Mouse (Mus musculus) neural tube, embryonic 15.5 days (tissue): ENCODE results near the gene Asap2. TPM values are rescaled to one million over a fixed set of nuclear protein-coding genes. Genes with fewer than 3 reads are reported as not detected.

Experiments used
- ATAC-seq: fragments of 200-750 bp; cut with Nextera tagmentation; 2 replicates; pipeline ENCODE4 v1.8.0; 2017; ENCODE audit warnings: mild to moderate bottlenecking, moderate TSS enrichment, moderate library complexity; ENCODE audit not compliant: low FRiP score
- H3K27ac ChIP-seq: fragments of 300-500 bp; sonication (generic); replicated peaks from 2 replicates; pipeline ENCODE4 v1.5.1; 2015; ENCODE audit warnings: mild to moderate bottlenecking, inconsistent platforms
- H3K27me3 ChIP-seq: fragments of 300-500 bp; sonication (generic); replicated peaks from 2 replicates; pipeline ENCODE4 v1.6.1; 2015; ENCODE audit warnings: inconsistent platforms
- H3K36me3 ChIP-seq: fragments of 300-500 bp; sonication (generic); 2 replicates; pipeline ENCODE4 v1.6.1; 2015; ENCODE audit warnings: inconsistent platforms
- H3K4me1 ChIP-seq: fragments of 300-500 bp; sonication (generic); 2 replicates; pipeline ENCODE4 v1.6.1; 2015; ENCODE audit warnings: inconsistent platforms
- H3K4me2 ChIP-seq: fragments of 300-500 bp; sonication (generic); 2 replicates; pipeline ENCODE4 v1.6.1; 2015; ENCODE audit warnings: inconsistent platforms, mild to moderate bottlenecking, moderate library complexity
- H3K4me3 ChIP-seq: fragments of 300-500 bp; sonication (generic); replicated peaks from 2 replicates; pipeline ENCODE4 v1.5.1; 2015; ENCODE audit warnings: mild to moderate bottlenecking, inconsistent platforms
- H3K9ac ChIP-seq: fragments of 300-500 bp; sonication (generic); replicated peaks from 2 replicates; pipeline ENCODE4 v1.6.1; 2015; ENCODE audit warnings: mild to moderate bottlenecking, inconsistent platforms
- H3K9me3 ChIP-seq: fragments of 300-500 bp; sonication (generic); replicated peaks from 2 replicates; pipeline ENCODE4 v1.6.1; 2016; ENCODE audit warnings: inconsistent platforms
- WGBS: fragments of 180-500 bp; shearing (Covaris S2); methylation state at CpG from one replicate; pipeline ENCODE4 v1.1.7; 2015; ENCODE audit warnings: mixed read lengths; 5-methylcytosine and 5-hydroxymethylcytosine counted together
- polyA plus RNA-seq: library from polyadenylated mRNA; unstranded; fragments of >200 nt; fragmentation: Nextera tagmentation; extraction: Ambion mirVana; gene quantifications from 2 replicates; pipeline ENCODE4 v1.2.1, GENCODE M21; 2015

Gene Asap2
- polyA plus RNA-seq, 1 experiment from 2014 or later: 10.8 TPM

GRCm38 (mm10) chr12:21225358-21225757 lies 235.1 kb downstream of the Asap2 start:
- Histone ChIP-seq H3K27ac (no peak overlapping the region), H3K27me3 (no peaks in the 10 kb centered on the region), H3K9ac (no peak overlapping the region), H3K4me3 (no peak overlapping the region), H3K4me1 (peaks cover 19% of the 10 kb centered on the region), H3K36me3 (peaks cover 22% of the 10 kb centered on the region), H3K9me3 (no peaks in the 10 kb centered on the region), H3K4me2 (no peak overlapping the region)
- ATAC-seq: no peak
- WGBS: 77% methylated on average over 8 of the region's 8 CpGs

GRCm38 (mm10) chr12:21226316-21226715 lies 236.1 kb downstream of the Asap2 start:
- H3K4me1 ChIP-seq: peaks cover 19% of the 10 kb centered on the region
- H3K27me3 ChIP-seq: no peaks in the 10 kb centered on the region
- 88% methylated on average over 9 of the region's 9 CpGs for WGBS
- H3K36me3 ChIP-seq: peaks cover 26% of the 10 kb centered on the region
- H3K4me3 ChIP-seq: no peak overlapping the region
- H3K4me2 ChIP-seq: no peak overlapping the region
- ATAC-seq: no peak
- no peak overlapping the region; the same call in 1 of the 2 replicates for H3K9ac ChIP-seq
- no peak overlapping the region for H3K27ac ChIP-seq
- H3K9me3 ChIP-seq: no peaks in the 10 kb centered on the region

GRCm38 (mm10) chr12:21227076-21227980 lies 237.1 kb downstream of the Asap2 start:
- H3K9ac ChIP-seq: no peak overlapping the region
- peak; percentile 28; the same call in 1 of the 2 replicates for ATAC-seq
- no peak overlapping the region for H3K4me3 ChIP-seq
- peaks cover 35% of the 10 kb centered on the region for H3K36me3 ChIP-seq
- H3K4me2 ChIP-seq: no peak overlapping the region
- peaks cover 19% of the 10 kb centered on the region for H3K4me1 ChIP-seq
- peak overlapping the region; percentile 4; the same call in 1 of the 2 replicates for H3K27ac ChIP-seq
- 55% methylated on average over 6 of the region's 6 CpGs for WGBS
- H3K27me3 ChIP-seq: no peaks in the 10 kb centered on the region
- H3K9me3 ChIP-seq: no peaks in the 10 kb centered on the region

- H3K9ac ChIP-seq: no peak overlapping the region
- H3K36me3 ChIP-seq: peaks cover 34% of the 10 kb centered on the region
- no peak overlapping the region for H3K4me3 ChIP-seq
- H3K9me3 ChIP-seq: no peaks in the 10 kb centered on the region
- H3K4me1 ChIP-seq: peaks cover 19% of the 10 kb centered on the region
- H3K27me3 ChIP-seq: no peaks in the 10 kb centered on the region
- 94% methylated on average over 4 of the region's 4 CpGs for WGBS
- no peak overlapping the region for H3K27ac ChIP-seq
- ATAC-seq: no peak
- H3K4me2 ChIP-seq: no peak overlapping the region
These were observed 238.4 kb downstream of the Asap2 start for GRCm38 (mm10) chr12:21228650-21229049.

GRCm38 (mm10) chr12:21229076-21229918 lies 239.0 kb downstream of the Asap2 start:
- no peak overlapping the region for H3K4me3 ChIP-seq
- peak overlapping the region; percentile 48; the same call in 1 of the 2 replicates for H3K27ac ChIP-seq
- H3K4me1 ChIP-seq: peaks cover 19% of the 10 kb centered on the region
- no peak overlapping the region for H3K4me2 ChIP-seq
- no peaks in the 10 kb centered on the region for H3K9me3 ChIP-seq
- H3K9ac ChIP-seq: no peak overlapping the region
- 0 out of 2 replicates have a peak, but pooled peaks have one; percentile 12 for ATAC-seq
- peaks cover 35% of the 10 kb centered on the region for H3K36me3 ChIP-seq
- no peaks in the 10 kb centered on the region for H3K27me3 ChIP-seq
- 59% methylated on average over 17 of the region's 17 CpGs for WGBS

DNA sequence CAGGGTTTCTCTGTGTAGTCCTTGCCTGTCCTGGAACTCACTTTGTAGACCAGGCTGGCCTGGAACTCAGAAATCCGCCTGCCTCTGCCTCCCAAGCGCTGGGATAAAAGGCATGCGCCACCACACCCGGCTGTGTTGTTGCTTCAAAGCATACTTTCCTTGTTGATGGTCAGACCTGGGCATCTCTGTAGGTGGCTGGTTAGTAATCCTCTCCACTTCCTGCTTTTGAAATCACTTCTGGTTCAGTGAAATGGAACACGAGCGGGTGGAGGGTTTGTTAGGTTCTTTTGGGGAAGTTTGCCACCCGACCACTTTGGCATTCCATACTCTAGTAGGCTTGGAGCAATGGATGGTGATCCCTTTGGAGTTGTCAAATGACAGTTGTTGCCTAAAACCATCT lies 243.5 kb downstream of the Asap2 start:
- H3K27ac ChIP-seq: no peak overlapping the region
- H3K27me3 ChIP-seq: no peaks in the 10 kb centered on the region
- WGBS: 90% methylated on average over 7 of the region's 7 CpGs
- H3K9ac ChIP-seq: no peak overlapping the region
- peaks cover 44% of the 10 kb centered on the region for H3K36me3 ChIP-seq
- ATAC-seq: no peak
- no peak overlapping the region for H3K4me2 ChIP-seq
- 0 out of 2 replicates have a peak, but pooled peaks cover 2% of the 10 kb centered on the region for H3K4me1 ChIP-seq
- no peaks in the 10 kb centered on the region for H3K9me3 ChIP-seq
- no peak overlapping the region for H3K4me3 ChIP-seq

- Histone ChIP-seq H3K9ac (no peak overlapping the region), H3K4me1 (no peaks in the 10 kb centered on the region), H3K9me3 (no peaks in the 10 kb centered on the region), H3K4me3 (no peak overlapping the region), H3K27me3 (no peaks in the 10 kb centered on the region), H3K36me3 (peaks cover 47% of the 10 kb centered on the region), H3K27ac (no peak overlapping the region), H3K4me2 (no peak overlapping the region)
- WGBS: 80% methylated on average over 2 of the region's 2 CpGs
- ATAC-seq: no peak
These were observed 244.3 kb downstream of the Asap2 start for GRCm38 (mm10) chr12:21234560-21234959.

DNA sequence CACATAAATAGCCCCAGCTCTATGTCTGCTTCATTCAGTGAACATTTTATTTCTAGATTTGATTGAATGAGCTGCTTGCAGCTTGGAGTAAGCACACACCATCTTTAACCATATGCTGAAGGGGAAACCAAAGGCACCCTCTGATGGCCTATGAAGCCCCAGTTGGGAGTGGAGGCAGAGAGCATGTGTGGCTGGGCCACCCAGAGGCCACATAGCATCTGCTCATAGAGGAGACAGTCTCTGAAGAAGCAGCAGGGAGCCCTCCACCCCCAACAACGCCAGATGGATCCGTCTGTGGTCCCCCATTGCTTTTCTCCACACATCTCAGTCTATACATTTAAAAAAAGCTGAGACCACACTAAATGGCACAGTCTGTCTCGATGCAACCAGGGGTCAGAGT lies 251.7 kb downstream of the Asap2 start:
- Histone ChIP-seq H3K9me3 (no peaks in the 10 kb centered on the region), H3K27ac (peak overlapping the region; percentile 63), H3K27me3 (no peaks in the 10 kb centered on the region), H3K4me3 (no peak overlapping the region), H3K4me1 (peaks cover 7% of the 10 kb centered on the region; the same call in 1 of the 2 replicates), H3K4me2 (no peak overlapping the region), H3K9ac (no peak overlapping the region), H3K36me3 (peaks cover 50% of the 10 kb centered on the region)
- ATAC-seq: peak; percentile 69
- WGBS: 41% methylated on average over 3 of the region's 3 CpGs

DNA sequence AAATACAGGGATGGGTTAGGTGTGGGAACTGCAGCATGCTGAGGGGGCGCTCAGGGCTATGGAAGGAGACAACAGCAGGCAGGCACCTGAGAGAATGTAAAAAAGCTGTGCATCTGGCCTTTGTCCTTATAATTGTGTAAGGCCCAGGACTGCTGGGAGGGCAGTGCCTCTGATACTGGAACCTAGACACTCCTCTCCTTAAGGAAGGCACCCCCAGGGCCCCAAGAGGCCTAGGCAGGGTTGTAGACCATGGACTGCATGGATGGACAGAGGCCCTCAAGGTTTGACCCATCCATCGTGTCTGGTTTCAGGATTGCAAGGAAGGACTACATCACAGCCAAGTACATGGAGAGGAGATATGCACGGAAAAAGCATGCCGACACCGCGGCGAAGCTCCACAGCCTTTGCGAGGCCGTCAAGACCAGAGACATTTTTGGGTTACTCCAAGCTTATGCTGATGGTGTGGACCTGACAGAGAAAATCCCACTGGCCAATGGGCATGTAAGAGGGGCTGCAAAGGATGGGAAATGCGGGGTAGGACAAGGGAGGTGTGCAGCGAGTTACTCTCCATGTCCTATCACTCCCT lies 254.2 kb downstream of the Asap2 start:
- Histone ChIP-seq H3K9me3 (no peaks in the 10 kb centered on the region), H3K4me1 (peaks cover 7% of the 10 kb centered on the region; the same call in 1 of the 2 replicates), H3K9ac (no peak overlapping the region), H3K36me3 (peaks cover 59% of the 10 kb centered on the region), H3K4me3 (no peak overlapping the region), H3K4me2 (no peak overlapping the region), H3K27me3 (no peaks in the 10 kb centered on the region), H3K27ac (no peak overlapping the region)
- ATAC-seq: no peak
- 92% methylated on average over 11 of the region's 11 CpGs for WGBS

DNA sequence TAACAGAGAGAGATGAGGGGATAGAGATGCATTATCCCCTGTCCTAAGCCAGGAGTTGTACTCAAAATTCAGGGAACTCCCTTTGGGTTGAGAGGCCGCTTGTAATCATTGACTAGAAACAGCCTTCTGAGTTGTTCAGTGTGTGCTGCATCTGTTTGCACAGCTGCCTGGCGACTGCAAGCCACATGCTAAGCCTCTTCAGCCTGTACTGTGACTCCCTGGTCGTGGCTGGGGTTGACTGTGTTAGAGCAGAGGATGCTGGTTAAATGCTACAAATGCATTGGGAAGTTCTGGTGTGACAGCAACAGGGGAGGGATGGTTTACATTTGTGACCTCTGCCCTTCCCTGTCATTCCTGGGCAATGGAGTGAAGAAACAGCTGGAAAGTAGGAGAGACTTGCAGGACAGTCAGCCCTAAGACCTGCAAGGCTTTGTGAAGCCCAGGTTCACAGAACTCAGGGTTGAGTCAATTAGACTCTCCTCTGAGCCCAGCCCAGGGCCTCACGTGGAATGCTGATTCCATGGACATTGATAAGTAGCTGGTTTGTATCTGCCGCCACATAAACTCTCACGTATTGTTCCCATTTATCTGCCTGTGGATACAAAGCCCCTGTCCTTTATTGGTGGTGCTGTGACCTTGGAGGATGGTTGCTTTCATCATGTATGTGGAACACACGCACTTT lies 257.6 kb downstream of the Asap2 start:
- ATAC-seq: no peak
- peaks cover 78% of the 10 kb centered on the region for H3K36me3 ChIP-seq
- 87% methylated on average over 7 of the region's 7 CpGs for WGBS

More for the DNA sequence above, 257.6 kb downstream of the Asap2 start:
- Histone ChIP-seq H3K27me3 (no peaks in the 10 kb centered on the region), H3K4me2 (no peak overlapping the region), H3K4me1 (no peaks in the 10 kb centered on the region), H3K9me3 (no peaks in the 10 kb centered on the region), H3K4me3 (no peak overlapping the region), H3K27ac (no peak overlapping the region), H3K9ac (no peak overlapping the region)
